Mouse (Mus musculus) limb, embryonic 14.5 days (tissue): ENCODE measurements at regions not wholly inside any gene's neighbourhood (a gene's known extent, or its start where the extent isn't known, plus 50 kb on each side); places are given as distances from the start of the nearest gene placed in this dataset.

Source experiments
- ATAC-seq: fragments of 200-750 bp; cut with Nextera tagmentation; 2 replicates; pipeline ENCODE4 v1.8.0; 2017; ENCODE audit warnings: low read depth, moderate number of reproducible peaks, moderate TSS enrichment; ENCODE audit not compliant: low FRiP score
- DNase-seq: peaks from one replicate; pipeline ENCODE4 v3.0.0-alpha.2; 2015; ENCODE audit warnings: low spot score
- H3K27ac ChIP-seq: fragments of 300-500 bp; sonication (generic); replicated peaks from 2 replicates; pipeline ENCODE4 v1.5.1; 2014; ENCODE audit warnings: low read depth, mild to moderate bottlenecking, low read length, moderate library complexity, mixed read lengths
- H3K27me3 ChIP-seq: fragments of 300-500 bp; sonication (generic); 2 replicates; pipeline ENCODE4 v1.6.1; 2014; ENCODE audit warnings: low read length, mixed read lengths; ENCODE audit not compliant: control insufficient read depth, insufficient read depth
- H3K36me3 ChIP-seq: fragments of 300-500 bp; sonication (generic); 2 replicates; pipeline ENCODE4 v1.6.1; 2014; ENCODE audit warnings: mild to moderate bottlenecking, low read length, moderate library complexity, mixed read lengths; ENCODE audit not compliant: control insufficient read depth, insufficient read depth
- H3K4me1 ChIP-seq: fragments of 300-500 bp; sonication (generic); 2 replicates; pipeline ENCODE4 v1.6.1; 2014; ENCODE audit warnings: antibody characterized with exemption, low read length, mixed read lengths; ENCODE audit not compliant: control insufficient read depth, insufficient read depth
- H3K4me2 ChIP-seq: fragments of 300-500 bp; sonication (generic); replicated peaks from 2 replicates; pipeline ENCODE4 v1.6.1; 2014; ENCODE audit warnings: low read depth, mild to moderate bottlenecking, low read length, moderate library complexity; ENCODE audit not compliant: severe bottlenecking
- H3K4me3 ChIP-seq: fragments of 300-500 bp; sonication (generic); replicated peaks from 2 replicates; pipeline ENCODE4 v1.5.1; 2014; ENCODE audit warnings: low read length
- H3K9ac ChIP-seq: fragments of 300-500 bp; sonication (generic); 2 replicates; pipeline ENCODE4 v1.6.1; 2014; ENCODE audit warnings: mild to moderate bottlenecking, low read depth, low read length, moderate library complexity; ENCODE audit not compliant: severe bottlenecking
- H3K9me3 ChIP-seq: fragments of 300-500 bp; sonication (generic); 2 replicates; pipeline ENCODE4 v1.6.1; 2016; ENCODE audit warnings: low read length; ENCODE audit not compliant: control insufficient read depth
- POLR2A ChIP-seq: fragments of 200-500 bp; IDR thresholded peaks from 2 replicates; pipeline ENCODE4 v1.8.0; 2012; ENCODE audit warnings: inconsistent platforms, mild to moderate bottlenecking, moderate library complexity, borderline replicate concordance; ENCODE audit not compliant: insufficient read depth, insufficient read length; ENCODE audit errors: extremely low read depth
- WGBS: fragments of 180-500 bp; shearing (Covaris S2); extraction: QIAGEN DNeasy Blood & Tissue Kit; methylation state at CpG from one replicate; pipeline ENCODE4 v1.1.7; 2014; 5-methylcytosine and 5-hydroxymethylcytosine counted together

DNA sequence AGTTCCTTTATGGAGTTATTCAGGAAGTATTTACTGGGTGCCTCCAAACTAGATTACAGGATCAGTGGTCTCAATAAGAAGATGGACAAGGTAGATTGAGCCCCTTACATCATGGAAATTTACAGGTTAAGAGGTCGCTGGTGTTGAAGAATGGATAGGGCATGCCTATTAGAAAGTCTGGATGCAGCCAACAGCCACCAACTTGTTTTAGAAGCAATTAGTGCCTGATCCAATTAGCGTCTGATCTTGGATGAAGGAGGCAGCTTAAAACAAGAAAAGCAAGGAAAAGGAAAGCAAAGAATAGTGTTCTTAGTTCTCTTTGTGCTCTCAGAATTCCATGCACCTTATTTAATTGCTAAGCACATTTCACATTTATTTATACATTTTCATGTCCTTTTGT, 182.8 kb upstream of the Tsc22d2 start:
- H3K9me3 ChIP-seq, result no peaks in the 10 kb centered on the region
- ATAC-seq (no peak), DNase-seq (no peak)
- no peak overlapping the region for H3K4me2 ChIP-seq
- TF ChIP-seq POLR2A, result no peak
- no peak overlapping the region for H3K27ac ChIP-seq
- H3K4me1 ChIP-seq, result peaks cover 2% of the 10 kb centered on the region; the same call in 1 of the 2 replicates
- no peak overlapping the region for H3K4me3 ChIP-seq
- H3K27me3 ChIP-seq, result no peaks in the 10 kb centered on the region
- H3K9ac ChIP-seq, result no peak overlapping the region
- WGBS, result 51% methylated on average over 2 of the region's 2 CpGs
- H3K36me3 ChIP-seq, result no peaks in the 10 kb centered on the region

DNA sequence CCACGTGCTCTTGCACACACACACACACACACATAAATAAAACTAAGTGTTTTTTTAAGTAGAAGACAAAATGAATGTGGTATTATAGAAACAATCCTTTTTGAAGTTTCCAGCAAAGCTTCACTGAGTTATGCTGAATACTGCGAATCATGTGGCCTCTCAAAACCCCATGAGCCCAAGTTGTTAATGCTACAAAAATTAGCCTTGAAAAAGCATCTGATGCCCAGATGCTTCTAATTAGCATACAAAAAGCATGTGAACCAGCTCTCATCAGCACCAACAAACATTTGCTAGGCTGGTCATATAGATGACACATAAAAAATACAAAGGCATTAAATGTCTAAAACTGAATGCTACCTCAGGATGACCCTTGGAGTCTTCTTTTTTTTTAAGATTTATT, 181.2 kb upstream of the Tsc22d2 start:
- ATAC-seq (no peak), DNase-seq (no peak)
- 44% methylated on average over 2 of the region's 2 CpGs for WGBS
- H3K36me3 ChIP-seq, result no peaks in the 10 kb centered on the region
- H3K27me3 ChIP-seq, result no peaks in the 10 kb centered on the region
- no peak overlapping the region for H3K9ac ChIP-seq
- H3K4me1 ChIP-seq, result no peaks in the 10 kb centered on the region
- H3K4me3 ChIP-seq, result no peak overlapping the region
- H3K27ac ChIP-seq, result no peak overlapping the region
- no peak overlapping the region for H3K4me2 ChIP-seq
- no peak for TF ChIP-seq POLR2A
- no peaks in the 10 kb centered on the region for H3K9me3 ChIP-seq

DNA sequence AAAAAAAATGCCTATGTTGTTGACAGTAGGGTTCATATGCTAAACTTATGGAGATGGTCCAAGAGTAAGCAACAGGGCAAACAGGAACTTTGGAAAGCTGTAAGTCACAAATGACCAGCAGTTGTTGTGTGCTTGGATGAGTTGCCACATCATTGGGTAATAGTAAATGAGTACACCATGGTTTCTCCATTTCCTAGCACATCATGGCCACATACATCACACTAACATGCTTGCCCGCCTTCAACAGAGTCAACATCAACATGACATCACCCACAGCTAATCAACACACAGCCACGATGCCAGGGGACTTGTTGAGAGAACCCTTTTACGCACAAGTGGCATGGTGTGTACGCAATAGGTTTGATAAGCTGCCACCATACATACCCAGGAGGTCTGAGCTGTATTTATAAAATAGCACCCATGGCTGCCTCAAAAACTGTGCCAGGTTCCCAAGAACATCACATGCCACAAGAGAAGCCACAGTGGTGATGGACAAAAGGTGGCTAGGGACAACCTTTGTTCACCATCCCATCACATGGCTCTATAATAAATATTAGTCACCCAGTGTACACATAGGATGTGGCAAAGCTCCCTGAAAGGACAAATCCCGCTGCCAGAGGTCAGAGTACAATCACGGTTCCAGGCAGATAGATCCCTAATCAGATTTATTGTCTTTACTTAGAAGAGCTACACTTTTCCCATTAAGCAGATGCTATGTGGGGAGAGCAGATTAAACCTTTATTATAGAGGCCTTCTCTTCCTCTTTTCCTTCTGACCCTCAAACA, 179.5 kb upstream of the Tsc22d2 start:
- Histone ChIP-seq H3K9me3 (no peaks in the 10 kb centered on the region), H3K36me3 (no peaks in the 10 kb centered on the region), H3K4me3 (no peak overlapping the region), H3K27me3 (no peaks in the 10 kb centered on the region), H3K9ac (no peak overlapping the region), H3K4me1 (no peaks in the 10 kb centered on the region), H3K27ac (no peak overlapping the region), H3K4me2 (no peak overlapping the region)
- no peak for TF ChIP-seq POLR2A
- no peak for DNase-seq
- 86% methylated on average over 6 of the region's 6 CpGs for WGBS
- no peak for ATAC-seq

DNA sequence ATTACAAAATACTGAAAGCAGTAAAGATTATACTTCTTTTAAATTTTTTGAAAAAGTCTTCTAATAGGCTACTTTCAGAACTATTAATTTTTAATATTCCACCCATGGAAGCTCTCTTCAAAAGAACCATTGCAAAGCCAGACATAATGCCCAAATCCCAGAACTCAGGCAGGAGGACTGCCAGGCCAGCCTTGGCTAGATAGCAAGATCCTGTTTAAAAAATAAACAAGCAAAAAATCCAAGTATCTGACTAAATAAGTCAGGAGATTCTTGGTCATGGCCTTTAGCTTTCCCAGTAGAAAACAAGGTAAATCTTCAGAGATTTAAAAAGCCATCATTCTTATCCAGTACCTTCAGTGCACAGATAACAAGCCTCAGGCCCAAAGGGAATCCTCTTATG, 176.4 kb upstream of the Tsc22d2 start:
- no peak overlapping the region for H3K4me2 ChIP-seq
- no peak overlapping the region for H3K27ac ChIP-seq
- H3K4me3 ChIP-seq, result no peak overlapping the region
- no peak for TF ChIP-seq POLR2A
- H3K9me3 ChIP-seq, result no peaks in the 10 kb centered on the region
- H3K36me3 ChIP-seq, result no peaks in the 10 kb centered on the region
- DNase-seq (no peak), ATAC-seq (no peak)
- no peaks in the 10 kb centered on the region for H3K27me3 ChIP-seq
- no peak overlapping the region for H3K9ac ChIP-seq
- no peaks in the 10 kb centered on the region for H3K4me1 ChIP-seq

DNA sequence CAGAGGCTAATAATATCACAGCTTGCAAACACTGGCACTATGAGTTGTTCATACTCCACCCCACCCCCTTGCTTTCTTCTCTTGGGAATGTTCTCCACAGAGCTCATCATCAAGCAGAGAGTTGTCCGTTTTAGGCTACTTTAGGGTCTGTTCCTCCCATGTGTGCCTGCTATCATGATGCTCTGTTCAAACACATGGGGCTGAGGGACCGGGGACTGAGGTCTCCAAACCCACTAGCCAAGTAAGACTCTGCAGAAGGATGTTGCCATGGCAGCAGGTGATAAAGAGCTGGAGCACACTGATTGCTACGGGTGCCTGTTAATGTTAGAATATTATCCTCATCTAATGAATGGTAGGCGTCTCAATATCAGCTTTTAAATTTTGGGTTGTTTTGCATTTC, 173.7 kb upstream of the Tsc22d2 start:
- H3K4me3 ChIP-seq, result no peak overlapping the region
- TF ChIP-seq POLR2A, result no peak
- H3K27ac ChIP-seq, result no peak overlapping the region
- H3K9ac ChIP-seq, result no peak overlapping the region
- DNase-seq (no peak), ATAC-seq (no peak)
- 67% methylated on average over 4 of the region's 4 CpGs for WGBS
- no peaks in the 10 kb centered on the region for H3K9me3 ChIP-seq
- no peaks in the 10 kb centered on the region for H3K27me3 ChIP-seq
- H3K4me1 ChIP-seq, result no peaks in the 10 kb centered on the region
- H3K4me2 ChIP-seq, result no peak overlapping the region
- no peaks in the 10 kb centered on the region for H3K36me3 ChIP-seq

DNA sequence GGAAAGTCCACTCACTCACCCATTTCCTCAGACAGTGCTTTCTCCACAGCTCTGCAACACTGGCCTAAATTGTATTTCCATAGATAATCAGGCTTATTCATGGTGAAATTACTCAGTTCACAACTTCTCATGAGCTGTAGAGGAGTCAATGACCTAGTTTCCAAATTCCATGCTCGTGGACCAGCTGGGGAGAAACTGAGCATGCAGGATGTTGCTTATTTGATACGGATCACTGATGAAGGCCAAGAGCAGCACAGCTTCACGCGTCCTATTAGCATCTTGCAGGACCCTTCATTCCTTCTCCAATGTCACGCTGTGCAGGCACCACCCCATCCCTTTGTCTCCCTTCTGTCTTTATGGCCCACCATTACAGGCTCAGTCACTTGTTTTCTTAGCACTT, 169.2 kb upstream of the Tsc22d2 start:
- H3K9ac ChIP-seq, result no peak overlapping the region
- H3K4me3 ChIP-seq, result no peak overlapping the region
- WGBS, result 37% methylated on average over 5 of the region's 5 CpGs
- no peak for ATAC-seq
- no peak overlapping the region for H3K4me2 ChIP-seq
- H3K4me1 ChIP-seq, result no peaks in the 10 kb centered on the region
- DNase-seq, result no peak
- H3K9me3 ChIP-seq, result no peaks in the 10 kb centered on the region
- no peak overlapping the region for H3K27ac ChIP-seq
- no peaks in the 10 kb centered on the region for H3K27me3 ChIP-seq
- no peak for TF ChIP-seq POLR2A
- no peaks in the 10 kb centered on the region for H3K36me3 ChIP-seq
